Mouse (Mus musculus): ENCODE measurements at regions not wholly inside any gene's neighbourhood (a gene's known extent, or its start where the extent isn't known, plus 50 kb on each side); places are given as distances from the start of the nearest gene placed in this dataset.
"Not testable (repeated sequence)": the region's sequence is repeated elsewhere in the genome, so short reads cannot be mapped to it uniquely, and the experiment has no call there.

GRCm38 (mm10) chr4:44424831-44425704 is 124.4 kb downstream of the Melk start:
- H3K36me3 ChIP-seq: no peaks in the 10 kb centered on the region
- H3K4me1 ChIP-seq: peaks cover 9% of the 10 kb centered on the region
- no peaks in the 10 kb centered on the region for H3K9me3 ChIP-seq
- ATAC-seq (ENCODE audit: insufficient number of reproducible peaks, insufficient read depth, low FRiP score, low TSS enrichment): peak; percentile 22; the same call in 1 of the 2 replicates
- peak overlapping the region; percentile 46 for H3K4me3 ChIP-seq
- peak overlapping the region; percentile 47; the same call in 1 of the 2 replicates for H3K9ac ChIP-seq
- H3K27me3 ChIP-seq: peaks cover 68% of the 10 kb centered on the region
- peak overlapping the region; percentile 90 for H3K4me2 ChIP-seq (replicated peaks)
- no peak overlapping the region for H3K27ac ChIP-seq
- WGBS: under 1% methylated on average over 56 of the region's 56 CpGs

- H3K4me3 ChIP-seq: no peak overlapping the region
- 32% methylated on average over 9 of the region's 9 CpGs for WGBS
- no peak overlapping the region for H3K9ac ChIP-seq
- no peaks in the 10 kb centered on the region for H3K36me3 ChIP-seq
- no peak for ATAC-seq (ENCODE audit: insufficient number of reproducible peaks, insufficient read depth, low FRiP score, low TSS enrichment)
- 0 out of 2 replicates have a peak, but pooled peaks cover 2% of the 10 kb centered on the region for H3K27me3 ChIP-seq
- no peaks in the 10 kb centered on the region for H3K9me3 ChIP-seq
- H3K27ac ChIP-seq: no peak overlapping the region
- H3K4me2 ChIP-seq (replicated peaks): no peak overlapping the region
- H3K4me1 ChIP-seq: no peaks in the 10 kb centered on the region
These were observed 133.9 kb downstream of the Melk start for GRCm38 (mm10) chr4:44434593-44434992.

- Histone ChIP-seq H3K4me1 (no peaks in the 10 kb centered on the region), H3K27me3 (no peaks in the 10 kb centered on the region), H3K4me3 (no peak overlapping the region), H3K4me2 (replicated peaks) (no peak overlapping the region), H3K36me3 (no peaks in the 10 kb centered on the region), H3K9ac (no peak overlapping the region), H3K27ac (no peak overlapping the region), H3K9me3 (no peaks in the 10 kb centered on the region)
- 38% methylated on average over 4 of the region's 4 CpGs for WGBS
- no peak for ATAC-seq (ENCODE audit: insufficient number of reproducible peaks, insufficient read depth, low FRiP score, low TSS enrichment)
These were observed 144.8 kb downstream of the Melk start for GRCm38 (mm10) chr4:44445511-44445910.

GRCm38 (mm10) chr4:44450881-44451532 is 150.3 kb downstream of the Melk start:
- Histone ChIP-seq H3K4me3 (no peak overlapping the region), H3K4me2 (replicated peaks) (no peak overlapping the region), H3K27me3 (no peaks in the 10 kb centered on the region), H3K4me1 (no peaks in the 10 kb centered on the region), H3K36me3 (no peaks in the 10 kb centered on the region), H3K9ac (no peak overlapping the region), H3K9me3 (no peaks in the 10 kb centered on the region), H3K27ac (no peak overlapping the region)
- no peak for ATAC-seq (ENCODE audit: insufficient number of reproducible peaks, insufficient read depth, low FRiP score, low TSS enrichment)
- WGBS: 73% methylated on average over 10 of the region's 10 CpGs

DNA sequence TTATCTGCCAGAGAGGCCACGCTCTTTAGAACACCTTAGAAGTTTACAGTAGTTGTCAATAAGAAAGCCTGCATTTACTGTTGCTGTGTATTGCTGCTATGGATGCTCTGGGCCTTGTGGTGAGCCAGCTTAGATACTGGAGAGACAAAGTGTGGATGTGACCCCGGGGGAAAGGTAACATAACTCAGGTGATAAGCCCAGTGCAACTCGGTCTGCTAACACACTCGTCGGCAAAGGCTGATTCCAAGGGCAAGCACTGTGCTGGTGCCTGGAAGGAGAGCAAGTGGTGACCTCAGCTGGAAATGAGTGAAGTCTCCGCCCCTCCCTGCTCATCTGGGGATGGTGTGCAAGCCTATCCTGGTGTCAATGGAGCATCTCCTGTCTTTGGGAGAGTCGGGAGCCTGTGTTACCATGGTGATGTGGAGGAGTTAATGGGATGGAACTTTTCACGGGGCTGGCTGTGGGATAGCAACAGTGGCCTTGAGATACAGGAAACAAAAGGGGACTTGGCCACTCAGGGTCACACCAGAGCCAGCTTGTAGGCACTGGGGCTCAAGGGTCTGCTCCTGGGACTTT is 151.5 kb downstream of the Melk start:
- Histone ChIP-seq H3K9ac (no peak overlapping the region), H3K4me2 (replicated peaks) (no peak overlapping the region), H3K9me3 (no peaks in the 10 kb centered on the region), H3K27ac (no peak overlapping the region), H3K36me3 (no peaks in the 10 kb centered on the region), H3K27me3 (no peaks in the 10 kb centered on the region), H3K4me1 (no peaks in the 10 kb centered on the region), H3K4me3 (no peak overlapping the region)
- 60% methylated on average over 8 of the region's 8 CpGs for WGBS
- ATAC-seq (ENCODE audit: insufficient number of reproducible peaks, insufficient read depth, low FRiP score, low TSS enrichment): no peak

DNA sequence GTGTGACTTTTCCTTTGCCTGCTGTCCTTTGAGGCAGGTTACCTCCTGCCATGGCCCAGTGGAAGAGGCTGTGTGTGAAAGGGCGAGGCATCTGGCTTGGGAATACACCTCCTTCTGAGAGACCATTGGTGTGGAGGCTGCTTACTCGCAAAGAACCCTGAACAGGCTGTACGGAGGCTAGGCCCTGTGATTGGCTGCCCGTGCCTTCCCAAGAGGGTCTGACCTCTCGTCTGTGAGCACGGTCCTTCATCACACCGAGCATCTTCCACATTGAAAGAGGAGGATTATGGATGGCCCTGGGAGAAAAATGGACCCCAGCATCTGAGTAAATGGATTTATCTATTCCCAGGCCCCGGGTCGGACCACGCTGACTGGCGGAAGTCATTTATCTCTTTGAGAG is 152.9 kb downstream of the Melk start:
- 87% methylated on average over 11 of the region's 11 CpGs for WGBS
- ATAC-seq (ENCODE audit: insufficient number of reproducible peaks, insufficient read depth, low FRiP score, low TSS enrichment): no peak
- Histone ChIP-seq H3K9me3 (no peaks in the 10 kb centered on the region), H3K27me3 (no peaks in the 10 kb centered on the region), H3K9ac (no peak overlapping the region), H3K4me1 (no peaks in the 10 kb centered on the region), H3K4me2 (replicated peaks) (no peak overlapping the region), H3K4me3 (no peak overlapping the region), H3K27ac (no peak overlapping the region), H3K36me3 (no peaks in the 10 kb centered on the region)

GRCm38 (mm10) chr4:44455851-44456250 is 155.2 kb downstream of the Melk start:
- WGBS: 96% methylated on average over 2 of the region's 2 CpGs
- Histone ChIP-seq H3K9me3 (no peaks in the 10 kb centered on the region), H3K4me1 (no peaks in the 10 kb centered on the region), H3K27me3 (no peaks in the 10 kb centered on the region), H3K27ac (no peak overlapping the region), H3K4me2 (replicated peaks) (no peak overlapping the region), H3K9ac (no peak overlapping the region), H3K4me3 (no peak overlapping the region), H3K36me3 (no peaks in the 10 kb centered on the region)
- ATAC-seq (ENCODE audit: insufficient number of reproducible peaks, insufficient read depth, low FRiP score, low TSS enrichment): no peak

DNA sequence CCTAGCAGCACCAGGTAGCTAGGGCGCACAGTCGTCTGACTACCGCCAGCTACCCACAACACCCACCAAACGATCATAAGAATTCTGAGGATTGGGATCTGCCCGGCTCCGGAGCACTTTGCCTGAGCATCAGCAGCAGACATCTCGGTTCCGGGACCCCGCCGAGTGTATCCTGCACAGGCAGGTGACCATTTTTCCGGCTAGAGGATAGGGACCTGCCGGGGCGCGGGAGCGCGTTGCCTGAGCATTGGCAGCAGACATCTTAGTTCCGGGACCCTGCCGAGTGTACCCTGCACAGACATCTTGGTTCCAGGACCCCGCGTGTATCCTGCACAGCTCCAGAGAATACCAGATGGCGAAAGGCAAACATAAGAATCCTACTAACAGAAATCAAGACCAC is 172.8 kb downstream of the Melk start:
- not testable (repeated sequence) for H3K4me2 ChIP-seq (replicated peaks); H3K27me3 ChIP-seq; H3K4me1 ChIP-seq; H3K36me3 ChIP-seq; H3K9me3 ChIP-seq; H3K4me3 ChIP-seq; H3K9ac ChIP-seq; ATAC-seq (ENCODE audit: insufficient number of reproducible peaks, insufficient read depth, low FRiP score, low TSS enrichment); H3K27ac ChIP-seq
- 88% methylated on average over 21 of the region's 21 CpGs for WGBS

Data from embryonic facial prominence, embryonic 12.5 days (tissue).